Mouse (Mus musculus): ENCODE measurements around the gene Arhgdib. TPM values are rescaled to one million over a fixed set of nuclear protein-coding genes. Genes with fewer than 3 reads are reported as not detected.
"Not testable (repeated sequence)": the region's sequence is repeated elsewhere in the genome, so short reads cannot be mapped to it uniquely, and the experiment has no call there.

The Arhgdib gene
- polyA plus RNA-seq, 1 experiment from 2014 or later, result 25.0 TPM

DNA sequence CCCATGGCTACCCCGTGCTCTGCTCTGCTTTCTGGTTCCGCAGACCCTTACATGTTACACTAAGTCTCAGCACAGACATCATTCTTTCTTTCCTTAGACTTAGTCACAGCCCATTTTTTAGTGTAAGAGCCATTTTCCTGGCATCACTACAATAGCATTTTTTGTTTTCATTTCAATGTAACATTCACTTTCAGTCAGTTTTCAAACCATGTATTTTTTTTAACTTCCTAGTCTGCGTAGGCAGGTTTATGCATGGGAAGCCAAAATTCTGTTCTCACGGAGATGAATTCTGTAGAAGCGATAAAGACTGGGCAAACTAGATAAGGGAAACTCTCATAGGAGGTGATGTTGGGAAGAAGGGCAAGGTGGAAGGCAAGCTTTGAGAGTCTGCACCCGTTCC, 52.1 kb downstream of the Arhgdib start:
- H3K27ac ChIP-seq (replicated peaks), result no peak overlapping the region
- H3K36me3 ChIP-seq, result no peaks in the 10 kb centered on the region
- WGBS, result 90% methylated on average over 6 of the region's 6 CpGs
- no peaks in the 10 kb centered on the region for H3K9me3 ChIP-seq (replicated peaks)
- no peaks in the 10 kb centered on the region for H3K27me3 ChIP-seq (ENCODE audit: low read depth, poor library complexity, severe bottlenecking)
- no peaks in the 10 kb centered on the region for H3K4me1 ChIP-seq
- H3K4me3 ChIP-seq, result no peak overlapping the region
- no peak for DNase-seq (ENCODE audit: low spot score)

GRCm38 (mm10) chr6:136889067-136889466, 52.6 kb downstream of the Arhgdib start:
- Histone ChIP-seq H3K27ac (replicated peaks) (no peak overlapping the region), H3K27me3 (ENCODE audit: low read depth, poor library complexity, severe bottlenecking) (no peaks in the 10 kb centered on the region), H3K9me3 (replicated peaks) (no peaks in the 10 kb centered on the region), H3K4me1 (no peaks in the 10 kb centered on the region), H3K4me3 (no peak overlapping the region), H3K36me3 (no peaks in the 10 kb centered on the region)
- WGBS, result 94% methylated on average over 6 of the region's 6 CpGs
- no peak for DNase-seq (ENCODE audit: low spot score)

DNA sequence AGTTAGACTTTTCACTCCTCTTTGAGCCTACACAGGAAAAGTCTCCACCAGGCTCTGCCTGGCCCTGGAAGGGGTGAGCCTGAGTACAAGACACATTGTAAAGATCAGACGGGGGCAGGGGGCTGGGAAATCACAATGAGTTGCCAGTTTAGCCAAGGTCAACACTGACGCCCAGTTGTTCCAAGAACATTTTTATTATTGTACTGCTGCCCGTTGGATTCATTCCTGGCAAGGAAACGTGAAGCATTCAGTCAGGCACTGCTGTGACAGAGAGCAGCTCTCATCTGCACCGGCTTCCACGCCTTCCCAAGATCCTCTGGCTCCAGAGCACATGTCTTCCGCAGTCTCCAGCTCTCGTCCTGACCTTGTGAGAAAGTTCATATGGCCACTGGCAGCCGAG, 53.8 kb downstream of the Arhgdib start:
- Histone ChIP-seq H3K27ac (replicated peaks) (no peak overlapping the region), H3K4me1 (no peaks in the 10 kb centered on the region), H3K4me3 (no peak overlapping the region), H3K27me3 (ENCODE audit: low read depth, poor library complexity, severe bottlenecking) (no peaks in the 10 kb centered on the region), H3K9me3 (replicated peaks) (no peaks in the 10 kb centered on the region), H3K36me3 (no peaks in the 10 kb centered on the region)
- DNase-seq (ENCODE audit: low spot score), result no peak
- WGBS, result 88% methylated on average over 9 of the region's 9 CpGs

DNA sequence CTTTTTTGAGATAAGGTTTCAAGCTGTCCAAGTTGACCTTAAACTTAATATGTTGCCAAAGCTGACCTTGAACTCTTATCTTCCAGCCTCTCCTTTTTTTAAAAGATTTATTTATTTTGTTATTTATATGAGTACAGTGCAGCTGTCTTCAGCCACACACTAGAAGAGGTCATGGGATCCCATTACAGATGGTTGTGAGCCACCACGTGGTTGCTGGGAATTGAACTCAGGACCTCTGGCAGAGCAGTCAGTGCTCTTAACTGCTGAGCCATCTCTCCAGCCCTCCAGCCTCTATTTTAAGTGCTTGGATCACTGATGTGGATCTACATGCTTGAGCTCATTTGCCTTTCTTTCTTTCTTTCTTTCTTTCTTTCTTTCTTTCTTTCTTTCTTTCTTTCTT, 56.9 kb downstream of the Arhgdib start:
- not testable (repeated sequence) for H3K27ac ChIP-seq (replicated peaks); H3K4me3 ChIP-seq; DNase-seq (ENCODE audit: low spot score); H3K36me3 ChIP-seq; H3K9me3 ChIP-seq (replicated peaks); H3K27me3 ChIP-seq (ENCODE audit: low read depth, poor library complexity, severe bottlenecking); H3K4me1 ChIP-seq
- 52% methylated on average over 1 of the region's 1 CpGs for WGBS

GRCm38 (mm10) chr6:136883961-136884360, 57.7 kb downstream of the Arhgdib start:
- Histone ChIP-seq H3K4me3 (no peak overlapping the region), H3K9me3 (replicated peaks) (no peaks in the 10 kb centered on the region), H3K27me3 (ENCODE audit: low read depth, poor library complexity, severe bottlenecking) (no peaks in the 10 kb centered on the region), H3K27ac (replicated peaks) (no peak overlapping the region), H3K36me3 (no peaks in the 10 kb centered on the region), H3K4me1 (no peaks in the 10 kb centered on the region)
- WGBS, result 95% methylated on average over 6 of the region's 6 CpGs
- no peak for DNase-seq (ENCODE audit: low spot score)

GRCm38 (mm10) chr6:136883431-136883915, 58.2 kb downstream of the Arhgdib start:
- DNase-seq (ENCODE audit: low spot score), result no peak
- WGBS, result 87% methylated on average over 3 of the region's 3 CpGs
- no peaks in the 10 kb centered on the region for H3K27me3 ChIP-seq (ENCODE audit: low read depth, poor library complexity, severe bottlenecking)
- no peak overlapping the region for H3K4me3 ChIP-seq
- H3K36me3 ChIP-seq, result no peaks in the 10 kb centered on the region
- no peaks in the 10 kb centered on the region for H3K4me1 ChIP-seq
- no peaks in the 10 kb centered on the region for H3K9me3 ChIP-seq (replicated peaks)
- no peak overlapping the region for H3K27ac ChIP-seq (replicated peaks)

GRCm38 (mm10) chr6:136881678-136882077, 60.0 kb downstream of the Arhgdib start:
- DNase-seq (ENCODE audit: low spot score), result no peak
- no peaks in the 10 kb centered on the region for H3K36me3 ChIP-seq
- H3K27ac ChIP-seq (replicated peaks), result no peak overlapping the region
- H3K27me3 ChIP-seq (ENCODE audit: low read depth, poor library complexity, severe bottlenecking), result no peaks in the 10 kb centered on the region
- no peak overlapping the region for H3K4me3 ChIP-seq
- H3K9me3 ChIP-seq (replicated peaks), result no peaks in the 10 kb centered on the region
- H3K4me1 ChIP-seq, result no peaks in the 10 kb centered on the region
- WGBS, result 83% methylated on average over 8 of the region's 8 CpGs

GRCm38 (mm10) chr6:136875670-136876069, 66.0 kb downstream of the Arhgdib start, which contains the start of gene Mgp:
Gene Mgp, minus strand, starts transcription at chr6:136875823.
- no peaks in the 10 kb centered on the region for H3K9me3 ChIP-seq (replicated peaks)
- 64% methylated on average over 9 of the region's 9 CpGs for WGBS
- no peak for DNase-seq (ENCODE audit: low spot score)
- no peaks in the 10 kb centered on the region for H3K4me1 ChIP-seq
- H3K4me3 ChIP-seq, result no peak within 1 kb of the TSS
- no peak within 1 kb of the TSS for H3K27ac ChIP-seq (replicated peaks)
- no peaks in the 10 kb centered on the region for H3K36me3 ChIP-seq
- H3K27me3 ChIP-seq (ENCODE audit: low read depth, poor library complexity, severe bottlenecking), result no peaks in the 10 kb centered on the region

DNA sequence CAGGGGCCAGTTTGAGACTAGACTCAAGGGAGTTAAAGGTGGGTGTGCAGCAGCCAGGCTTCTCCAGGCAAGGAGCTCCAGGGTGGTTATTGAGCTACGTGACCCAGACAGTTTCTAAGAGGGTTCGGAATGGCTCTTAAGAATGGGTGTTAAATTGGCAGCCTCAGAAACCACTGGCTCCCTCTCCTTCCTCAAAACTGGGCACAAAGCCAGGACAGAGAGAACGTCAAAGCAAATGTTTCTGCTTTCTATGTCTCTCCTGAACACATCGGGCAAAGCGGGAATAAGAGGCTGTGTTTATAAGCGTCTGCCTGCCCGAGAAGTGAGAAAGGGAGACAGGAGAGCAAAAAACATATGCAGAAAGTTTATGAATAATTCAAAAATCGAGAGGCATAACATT, 67.1 kb downstream of the Arhgdib start:
- Histone ChIP-seq H3K36me3 (no peaks in the 10 kb centered on the region), H3K9me3 (replicated peaks) (no peaks in the 10 kb centered on the region), H3K4me3 (no peak overlapping the region), H3K27me3 (ENCODE audit: low read depth, poor library complexity, severe bottlenecking) (no peaks in the 10 kb centered on the region), H3K27ac (replicated peaks) (no peak overlapping the region), H3K4me1 (no peaks in the 10 kb centered on the region)
- DNase-seq (ENCODE audit: low spot score), result no peak
- WGBS, result 85% methylated on average over 8 of the region's 8 CpGs

Other genes with a start within 250 kb of the Arhgdib start
- gene Gucy2c, start 160.1 kb downstream of the Arhgdib start, polyA plus RNA-seq (2016; fragmentation: Nextera tagmentation; extraction: Ambion mirVana), result 0.10 TPM in 1 of 2 replicates, not detected in the other
- gene Hist4h4, start 137.5 kb downstream of the Arhgdib start, polyA plus RNA-seq (2016; fragmentation: Nextera tagmentation; extraction: Ambion mirVana), result 0.52 and 0.53 TPM in 2 replicates
- gene H2afj, start 133.7 kb downstream of the Arhgdib start, polyA plus RNA-seq (2016; fragmentation: Nextera tagmentation; extraction: Ambion mirVana), result 97.4 and 102 TPM in 2 replicates
- 1.4 and 3.5 TPM in 2 replicates for gene BC049715, start 114.3 kb downstream of the Arhgdib start, polyA plus RNA-seq (2016; fragmentation: Nextera tagmentation; extraction: Ambion mirVana)
- 156 and 160 TPM in 2 replicates for gene Wbp11, start 113.7 kb downstream of the Arhgdib start, polyA plus RNA-seq (2016; fragmentation: Nextera tagmentation; extraction: Ambion mirVana)
- 0.24 TPM in 1 of 2 replicates, not detected in the other for gene Smco3, start 106.4 kb downstream of the Arhgdib start, polyA plus RNA-seq (2016; fragmentation: Nextera tagmentation; extraction: Ambion mirVana)
- gene Art4, start 84.2 kb downstream of the Arhgdib start, polyA plus RNA-seq (2016; fragmentation: Nextera tagmentation; extraction: Ambion mirVana), result 1.3 and 1.4 TPM in 2 replicates
- gene Mgp, start 66.1 kb downstream of the Arhgdib start, polyA plus RNA-seq (2016; fragmentation: Nextera tagmentation; extraction: Ambion mirVana), result 1.1 and 1.5 TPM in 2 replicates
- not detected in 2 replicates for gene Erp27, start 19.7 kb downstream of the Arhgdib start, polyA plus RNA-seq (2016; fragmentation: Nextera tagmentation; extraction: Ambion mirVana)
- gene Pde6h, start 18.1 kb downstream of the Arhgdib start, polyA plus RNA-seq (2016; fragmentation: Nextera tagmentation; extraction: Ambion mirVana), result not detected in 2 replicates
- 0.39 and 0.83 TPM in 2 replicates for gene Rerg, start 228.6 kb upstream of the Arhgdib start, polyA plus RNA-seq (2016; fragmentation: Nextera tagmentation; extraction: Ambion mirVana)